Mouse (Mus musculus) spleen, adult 18-20 months (tissue): ENCODE measurements around the gene Bckdhb.
"Not testable (repeated sequence)": the region's sequence is repeated elsewhere in the genome, so short reads cannot be mapped to it uniquely, and the experiment has no call there.

Source experiments
- DNase-seq, 2 experiments: peaks; one replicate each; pipeline ENCODE4 v3.0.0; 2022; ENCODE audit warnings: mixed read lengths in 2 of 2

Bckdhb gene

GRCm38 (mm10) chr9:84046961-84047360 is 122.0 kb downstream of the Bckdhb start:
- no peak for DNase-seq

GRCm38 (mm10) chr9:84047436-84047835 is 122.5 kb downstream of the Bckdhb start:
- DNase-seq = no peak

- no peak for DNase-seq
Measured at GRCm38 (mm10) chr9:84049142-84049541, 124.2 kb downstream of the Bckdhb start.

GRCm38 (mm10) chr9:84050867-84051635 is 126.1 kb downstream of the Bckdhb start:
- DNase-seq = no peak

GRCm38 (mm10) chr9:84055125-84055807 is 130.3 kb downstream of the Bckdhb start:
- DNase-seq = no peak

- DNase-seq = not testable (repeated sequence)
Measured at GRCm38 (mm10) chr9:84060781-84061180, 135.8 kb downstream of the Bckdhb start.

- no peak for DNase-seq
Measured at GRCm38 (mm10) chr9:84063617-84064016, 138.7 kb downstream of the Bckdhb start.

- DNase-seq = no peak
Measured at GRCm38 (mm10) chr9:84064113-84064512, 139.2 kb downstream of the Bckdhb start.

- no peak for DNase-seq
Measured at GRCm38 (mm10) chr9:84070247-84070646, 145.3 kb downstream of the Bckdhb start.

- no peak for DNase-seq
Measured at GRCm38 (mm10) chr9:84070740-84071139, 145.8 kb downstream of the Bckdhb start.

GRCm38 (mm10) chr9:84072534-84072933 is 147.6 kb downstream of the Bckdhb start:
- no peak for DNase-seq

GRCm38 (mm10) chr9:84073237-84073636 is 148.3 kb downstream of the Bckdhb start:
- no peak for DNase-seq

- no peak for DNase-seq
Measured at GRCm38 (mm10) chr9:84083551-84083950, 158.6 kb downstream of the Bckdhb start.

- DNase-seq = no peak
Measured at GRCm38 (mm10) chr9:84084686-84085085, 159.7 kb downstream of the Bckdhb start.

- DNase-seq = no peak
Measured at GRCm38 (mm10) chr9:84090316-84091063, 165.5 kb downstream of the Bckdhb start.

GRCm38 (mm10) chr9:84092994-84093393 is 168.0 kb downstream of the Bckdhb start:
- DNase-seq = no peak

- DNase-seq = no peak
Measured at GRCm38 (mm10) chr9:84094111-84094510, 169.2 kb downstream of the Bckdhb start.

GRCm38 (mm10) chr9:84096484-84097015 is 171.6 kb downstream of the Bckdhb start:
- no peak for DNase-seq

- DNase-seq = no peak
Measured at GRCm38 (mm10) chr9:84103344-84103743, 178.4 kb downstream of the Bckdhb start.

GRCm38 (mm10) chr9:84106438-84106837 is 181.5 kb downstream of the Bckdhb start:
- no peak for DNase-seq

- DNase-seq = no peak
Measured at GRCm38 (mm10) chr9:84107045-84107813, 182.3 kb downstream of the Bckdhb start.

- DNase-seq = no peak
Measured at GRCm38 (mm10) chr9:84108534-84108933, 183.6 kb downstream of the Bckdhb start.
